Comparison of ENCODE assay signal across 12 mouse cellular contexts in genomic region chr4:133390042-133390441, GRCm38 (mm10). TPM values are rescaled to one million over a fixed set of nuclear protein-coding genes. Genes with fewer than 3 reads are reported as not detected.
DNase-seq lines count a peak whose midpoint lies in the region; ATAC-seq and TF ChIP-seq lines count a peak whose summit lies in the region.
"Had no signal": no experiment of that assay in that cellular context is flagged by ENCODE, and none has a peak within 500 bp of the region (broad histone marks: within the 10 kb centered on the region; RNA-seq: fewer than 3 reads in every experiment).

No protein-coding gene starts in this region.

- no peak for DNase-seq in layer of hippocampus, adult 2 months (ENCODE audit: low spot score in 2 of 2)
- no peak for DNase-seq in layer of hippocampus, postnatal 36 days
- DNase-seq in liver, embryonic 11.5 days (ENCODE audit: low spot score), result peak; percentile 63
- peak; percentile 44 to 45 for DNase-seq in spleen, postnatal 36 days (ENCODE audit: low spot score in 2 of 2)
- no peak for DNase-seq in urinary bladder, postnatal 36 days (ENCODE audit: low spot score in 2 of 2)
- no peak for DNase-seq in MN1 (ENCODE audit: low spot score)
- DNase-seq: embryo, embryonic 11 days; kidney, adult 9 months; right cerebral cortex, postnatal 25 days had no signal

- peaks cover 63% of the 10 kb centered on the region for H3K36me3 ChIP-seq in erythroblast, embryonic 14.5 days (ENCODE audit: control insufficient read depth)
- H3K36me3 ChIP-seq in liver, embryonic 11.5 days (ENCODE audit: control insufficient read depth, insufficient read depth, low read length), result no peaks in the 10 kb centered on the region
- H3K36me3 ChIP-seq: midbrain, embryonic 12.5 days had no signal

- H3K27me3 ChIP-seq in erythroblast, embryonic 14.5 days (ENCODE audit: control insufficient read depth), result no peaks in the 10 kb centered on the region
- H3K27me3 ChIP-seq in liver, embryonic 11.5 days (replicated peaks; ENCODE audit: control insufficient read depth, insufficient read depth, low read length), result no peaks in the 10 kb centered on the region
- H3K27me3 ChIP-seq: midbrain, embryonic 12.5 days had no signal

- H3K9me3 ChIP-seq in erythroblast, embryonic 14.5 days (ENCODE audit: control insufficient read depth, low read length), result no peaks in the 10 kb centered on the region
- H3K9me3 ChIP-seq in liver, embryonic 11.5 days (ENCODE audit: control insufficient read depth, low read length), result no peaks in the 10 kb centered on the region
- H3K9me3 ChIP-seq: midbrain, embryonic 12.5 days had no signal

- TF ChIP-seq CTCF in layer of hippocampus, adult 2 months (conservative IDR thresholded peaks at IDR 0.05), result no peak

- H3K9ac ChIP-seq in liver, embryonic 11.5 days (ENCODE audit: low read depth, low read length), result no peak overlapping the region; the same call in 1 of the 2 replicates
- H3K9ac ChIP-seq: midbrain, embryonic 12.5 days had no signal

- H3K4me3 ChIP-seq in layer of hippocampus, adult 2 months, result no peak overlapping the region
- H3K4me3 ChIP-seq in erythroblast, embryonic 14.5 days (replicated peaks), result peak overlapping the region; percentile 11
- H3K4me3 ChIP-seq in liver, embryonic 11.5 days (ENCODE audit: low read depth, low read length), result no peak overlapping the region
- H3K4me3 ChIP-seq: midbrain, embryonic 12.5 days had no signal

- peak; percentile 95 for ATAC-seq in liver, embryonic 11.5 days (replicated peaks; ENCODE audit: low FRiP score)
- ATAC-seq: activated CD4-positive, CD25-positive, alpha-beta regulatory T cell, adult 4 months had no signal

- H3K4me2 ChIP-seq in liver, embryonic 11.5 days, result peak overlapping the region; percentile 50
- H3K4me2 ChIP-seq: midbrain, embryonic 12.5 days had no signal

- peak overlapping the region; percentile 87 for H3K27ac ChIP-seq in layer of hippocampus, adult 2 months
- H3K27ac ChIP-seq in liver, embryonic 11.5 days (ENCODE audit: low read depth, low read length), result peak overlapping the region; percentile 68
- H3K27ac ChIP-seq: midbrain, embryonic 12.5 days had no signal

- H3K4me1 ChIP-seq in erythroblast, embryonic 14.5 days (ENCODE audit: control insufficient read depth), result peaks cover 66% of the 10 kb centered on the region
- H3K4me1 ChIP-seq in liver, embryonic 11.5 days (replicated peaks; ENCODE audit: control insufficient read depth, insufficient read depth, low read length), result peaks cover 43% of the 10 kb centered on the region

- WGBS in liver, embryonic 11.5 days, result 48% methylated on average over 2 of the region's 2 CpGs

RNA-seq across cellular contexts. Expression of gene Slc9a1, which starts 20.5 kb away (rescaled TPM):
- total RNA-seq in layer of hippocampus, adult 2 months (2021), result 10 to 100 TPM; 59.1 to 63.4 TPM
- total RNA-seq in layer of hippocampus, postnatal 36 days (2021), result 10 to 100 TPM; 60.1 to 63.9 TPM
- polyA plus RNA-seq in erythroblast, embryonic 14.5 days (2012), result 3.7 and 3.8 TPM in 2 replicates
- polyA plus RNA-seq in liver, embryonic 11.5 days (2014; fragmentation: Nextera tagmentation; extraction: Ambion mirVana), result 6.9 and 7.7 TPM in 2 replicates

RNA-seq across cellular contexts. Expression of gene Wdtc1, which starts 36.8 kb away (rescaled TPM):
- total RNA-seq in layer of hippocampus, adult 2 months (2021), result 10 to 100 TPM; 78.8 to 82.5 TPM
- total RNA-seq in layer of hippocampus, postnatal 36 days (2021), result 10 to 100 TPM; 78.5 to 78.9 TPM
- polyA plus RNA-seq in erythroblast, embryonic 14.5 days (2012), result 23.1 and 24.0 TPM in 2 replicates
- 14.0 and 14.5 TPM in 2 replicates for polyA plus RNA-seq in liver, embryonic 11.5 days (2014; fragmentation: Nextera tagmentation; extraction: Ambion mirVana)

Comparison
In these comparisons a context has a peak if more than half of its experiments do, and no peak if none do; other contexts are left out.
1. DNase-seq: peak in liver, embryonic 11.5 days (single experiment) and spleen, postnatal 36 days (2 of 2); none in layer of hippocampus, adult 2 months (0 of 2), layer of hippocampus, postnatal 36 days (0 of 2), urinary bladder, postnatal 36 days (0 of 2) and MN1 (single experiment).